Mouse (Mus musculus): Measurements from ENCODE around the gene Gemin6. TPM values are rescaled to one million over a fixed set of nuclear protein-coding genes. Genes with fewer than 3 reads are reported as not detected.
"Not testable (repeated sequence)": the region's sequence is repeated elsewhere in the genome, so short reads cannot be mapped to it uniquely, and the experiment has no call there.

The Gemin6 gene
- polyA plus RNA-seq, 1 experiment from 2014 or later, result 35.1 TPM

GRCm38 (mm10) chr17:80193075-80193474, 31.2 kb upstream of the Gemin6 start:
- H3K36me3 ChIP-seq (ENCODE audit: control insufficient read depth, insufficient read depth, low read length), result peaks cover 10% of the 10 kb centered on the region
- WGBS (ENCODE audit: insufficient replicate concordance), result 67% methylated on average over 5 of the region's 5 CpGs
- H3K27me3 ChIP-seq (ENCODE audit: control insufficient read depth, insufficient read depth, low read length), result no peaks in the 10 kb centered on the region
- no peak overlapping the region for H3K4me2 ChIP-seq
- no peak overlapping the region for H3K4me3 ChIP-seq (ENCODE audit: low read depth, low read length)
- H3K9ac ChIP-seq (ENCODE audit: low read depth, low read length), result no peak overlapping the region
- H3K9me3 ChIP-seq (replicated peaks; ENCODE audit: control insufficient read depth, low read length), result no peaks in the 10 kb centered on the region
- ATAC-seq (replicated peaks; ENCODE audit: insufficient number of reproducible peaks, low FRiP score, low TSS enrichment), result no peak
- H3K4me1 ChIP-seq (ENCODE audit: control insufficient read depth, insufficient read depth, low read length), result no peaks in the 10 kb centered on the region
- no peak overlapping the region for H3K27ac ChIP-seq (ENCODE audit: low read depth, low read length)

GRCm38 (mm10) chr17:80199160-80199778, 25.0 kb upstream of the Gemin6 start:
- Histone ChIP-seq H3K4me3 (ENCODE audit: low read depth, low read length) (no peak overlapping the region), H3K4me2 (no peak overlapping the region), H3K27ac (ENCODE audit: low read depth, low read length) (no peak overlapping the region), H3K36me3 (ENCODE audit: control insufficient read depth, insufficient read depth, low read length) (peaks cover 23% of the 10 kb centered on the region), H3K4me1 (ENCODE audit: control insufficient read depth, insufficient read depth, low read length) (no peaks in the 10 kb centered on the region), H3K27me3 (ENCODE audit: control insufficient read depth, insufficient read depth, low read length) (no peaks in the 10 kb centered on the region), H3K9ac (ENCODE audit: low read depth, low read length) (no peak overlapping the region), H3K9me3 (replicated peaks; ENCODE audit: control insufficient read depth, low read length) (no peaks in the 10 kb centered on the region)
- no peak for ATAC-seq (replicated peaks; ENCODE audit: insufficient number of reproducible peaks, low FRiP score, low TSS enrichment)
- WGBS (ENCODE audit: insufficient replicate concordance), result 89% methylated on average over 3 of the region's 3 CpGs

- Histone ChIP-seq H3K4me1 (ENCODE audit: control insufficient read depth, insufficient read depth, low read length) (peaks cover 3% of the 10 kb centered on the region; the same call in 1 of the 2 replicates), H3K27ac (ENCODE audit: low read depth, low read length) (no peak overlapping the region), H3K4me2 (peak overlapping the region; percentile 87)
Measured at GRCm38 (mm10) chr17:80205657-80206056, 18.6 kb upstream of the Gemin6 start.

GRCm38 (mm10) chr17:80206301-80206670, 18.0 kb upstream of the Gemin6 start:
- H3K27ac ChIP-seq (ENCODE audit: low read depth, low read length), result peak overlapping the region; percentile 99
- H3K4me2 ChIP-seq, result peak overlapping the region; percentile 87
- peak; percentile 67; the same call in 1 of the 2 replicates for ATAC-seq (replicated peaks; ENCODE audit: insufficient number of reproducible peaks, low FRiP score, low TSS enrichment)
- no peaks in the 10 kb centered on the region for H3K27me3 ChIP-seq (ENCODE audit: control insufficient read depth, insufficient read depth, low read length)
- peak overlapping the region; percentile 80 for H3K4me3 ChIP-seq (ENCODE audit: low read depth, low read length)
- no peaks in the 10 kb centered on the region for H3K9me3 ChIP-seq (replicated peaks; ENCODE audit: control insufficient read depth, low read length)
- peaks cover 13% of the 10 kb centered on the region for H3K36me3 ChIP-seq (ENCODE audit: control insufficient read depth, insufficient read depth, low read length)
- WGBS (ENCODE audit: insufficient replicate concordance), result under 1% methylated on average over 35 of the region's 36 CpGs
- peak overlapping the region; percentile 99 for H3K9ac ChIP-seq (ENCODE audit: low read depth, low read length)
- peaks cover 3% of the 10 kb centered on the region; the same call in 1 of the 2 replicates for H3K4me1 ChIP-seq (ENCODE audit: control insufficient read depth, insufficient read depth, low read length)

More at GRCm38 (mm10) chr17:80205657-80206056, 18.6 kb upstream of the Gemin6 start:
- Histone ChIP-seq H3K27me3 (ENCODE audit: control insufficient read depth, insufficient read depth, low read length) (no peaks in the 10 kb centered on the region), H3K9me3 (replicated peaks; ENCODE audit: control insufficient read depth, low read length) (no peaks in the 10 kb centered on the region), H3K36me3 (ENCODE audit: control insufficient read depth, insufficient read depth, low read length) (peaks cover 13% of the 10 kb centered on the region), H3K4me3 (ENCODE audit: low read depth, low read length) (peak overlapping the region; percentile 80), H3K9ac (ENCODE audit: low read depth, low read length) (peak overlapping the region; percentile 99)
- ATAC-seq (replicated peaks; ENCODE audit: insufficient number of reproducible peaks, low FRiP score, low TSS enrichment), result no peak
- 17% methylated on average over 5 of the region's 5 CpGs for WGBS (ENCODE audit: insufficient replicate concordance)

GRCm38 (mm10) chr17:80206671-80207581, 17.3 kb upstream of the Gemin6 start, which contains the start of the genes Srsf7 and Ttc39d:
TSS of gene Srsf7 (minus strand) at chr17:80207307.
TSS of gene Ttc39d (plus strand) at chr17:80207460.
- peak within 1 kb of the TSS; percentile 87 for H3K4me2 ChIP-seq
- WGBS (ENCODE audit: insufficient replicate concordance), result under 1% methylated on average over 92 of the region's 95 CpGs
- ATAC-seq (replicated peaks; ENCODE audit: insufficient number of reproducible peaks, low FRiP score, low TSS enrichment), result peak; percentile 92
- peaks cover 3% of the 10 kb centered on the region; the same call in 1 of the 2 replicates for H3K4me1 ChIP-seq (ENCODE audit: control insufficient read depth, insufficient read depth, low read length)
- peak within 1 kb of the TSS; percentile 80 for H3K4me3 ChIP-seq (ENCODE audit: low read depth, low read length)
- no peaks in the 10 kb centered on the region for H3K9me3 ChIP-seq (replicated peaks; ENCODE audit: control insufficient read depth, low read length)
- H3K36me3 ChIP-seq (ENCODE audit: control insufficient read depth, insufficient read depth, low read length), result peaks cover 10% of the 10 kb centered on the region
- H3K27ac ChIP-seq (ENCODE audit: low read depth, low read length), result peak within 1 kb of the TSS; percentile 99
- H3K9ac ChIP-seq (ENCODE audit: low read depth, low read length), result peak within 1 kb of the TSS; percentile 99
- H3K27me3 ChIP-seq (ENCODE audit: control insufficient read depth, insufficient read depth, low read length), result no peaks in the 10 kb centered on the region

DNA sequence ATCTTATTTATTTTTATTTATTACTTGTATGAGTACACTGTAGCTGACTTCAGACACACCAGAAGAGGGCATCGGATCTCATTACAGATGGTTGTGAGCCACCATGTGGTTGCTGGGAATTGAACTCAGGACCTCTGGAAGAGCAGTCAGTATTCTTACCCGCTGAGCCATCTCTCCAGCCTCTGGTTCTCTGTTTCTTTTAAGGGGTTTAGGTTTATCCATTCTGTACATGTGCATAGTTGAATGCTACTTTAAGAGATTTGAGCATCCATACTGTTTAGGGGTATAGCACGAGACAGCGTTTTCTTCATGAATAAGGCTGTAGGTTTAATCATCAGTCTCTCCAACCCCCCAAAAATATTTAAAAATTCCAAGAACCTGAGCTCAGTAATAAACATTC, 10.2 kb upstream of the Gemin6 start:
- H3K4me2 ChIP-seq; H3K27ac ChIP-seq (ENCODE audit: low read depth, low read length); H3K4me1 ChIP-seq (ENCODE audit: control insufficient read depth, insufficient read depth, low read length); ATAC-seq (replicated peaks; ENCODE audit: insufficient number of reproducible peaks, low FRiP score, low TSS enrichment); H3K4me3 ChIP-seq (ENCODE audit: low read depth, low read length); H3K9ac ChIP-seq (ENCODE audit: low read depth, low read length); H3K27me3 ChIP-seq (ENCODE audit: control insufficient read depth, insufficient read depth, low read length); H3K9me3 ChIP-seq (replicated peaks; ENCODE audit: control insufficient read depth, low read length); H3K36me3 ChIP-seq (ENCODE audit: control insufficient read depth, insufficient read depth, low read length): not testable (repeated sequence)
- WGBS (ENCODE audit: insufficient replicate concordance), result 86% methylated on average over 4 of the region's 4 CpGs

GRCm38 (mm10) chr17:80220131-80220530, 4.1 kb upstream of the Gemin6 start:
- Histone ChIP-seq H3K9ac (ENCODE audit: low read depth, low read length) (no peak overlapping the region; the same call in 1 of the 2 replicates), H3K27ac (ENCODE audit: low read depth, low read length) (no peak overlapping the region), H3K4me1 (ENCODE audit: control insufficient read depth, insufficient read depth, low read length) (0 out of 2 replicates have a peak, but pooled peaks cover 3% of the 10 kb centered on the region), H3K4me3 (ENCODE audit: low read depth, low read length) (no peak overlapping the region), H3K4me2 (no peak overlapping the region), H3K27me3 (ENCODE audit: control insufficient read depth, insufficient read depth, low read length) (no peaks in the 10 kb centered on the region), H3K36me3 (ENCODE audit: control insufficient read depth, insufficient read depth, low read length) (no peaks in the 10 kb centered on the region), H3K9me3 (replicated peaks; ENCODE audit: control insufficient read depth, low read length) (no peaks in the 10 kb centered on the region)
- no peak for ATAC-seq (replicated peaks; ENCODE audit: insufficient number of reproducible peaks, low FRiP score, low TSS enrichment)
- WGBS (ENCODE audit: insufficient replicate concordance), result 40% methylated on average over 2 of the region's 2 CpGs

DNA sequence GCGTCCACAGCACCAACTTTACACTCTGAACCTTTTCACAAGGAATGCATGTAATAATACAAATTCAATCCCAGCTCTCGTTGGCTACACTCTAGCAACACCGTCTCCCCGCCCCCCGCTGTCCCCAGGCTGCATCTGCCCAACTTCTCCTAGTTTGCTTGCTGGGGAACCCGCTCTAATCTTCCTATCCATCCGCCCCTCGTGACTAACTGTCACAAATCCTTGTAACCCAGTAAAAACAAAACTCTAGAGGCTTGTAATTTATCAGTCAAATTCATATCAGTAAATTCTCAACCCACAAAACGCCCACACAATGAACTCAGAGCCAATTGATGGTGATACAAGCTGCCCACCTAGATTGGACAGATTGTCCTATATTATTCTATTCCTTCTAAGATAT, 3.0 kb upstream of the Gemin6 start:
- WGBS (ENCODE audit: insufficient replicate concordance), result 70% methylated on average over 9 of the region's 9 CpGs
- ATAC-seq (replicated peaks; ENCODE audit: insufficient number of reproducible peaks, low FRiP score, low TSS enrichment), result no peak
- H3K27me3 ChIP-seq (ENCODE audit: control insufficient read depth, insufficient read depth, low read length), result no peaks in the 10 kb centered on the region

More for the DNA sequence above, 3.0 kb upstream of the Gemin6 start:
- Histone ChIP-seq H3K9ac (ENCODE audit: low read depth, low read length) (no peak overlapping the region), H3K4me1 (ENCODE audit: control insufficient read depth, insufficient read depth, low read length) (0 out of 2 replicates have a peak, but pooled peaks cover 3% of the 10 kb centered on the region), H3K36me3 (ENCODE audit: control insufficient read depth, insufficient read depth, low read length) (no peaks in the 10 kb centered on the region), H3K4me3 (ENCODE audit: low read depth, low read length) (no peak overlapping the region), H3K9me3 (replicated peaks; ENCODE audit: control insufficient read depth, low read length) (no peaks in the 10 kb centered on the region), H3K27ac (ENCODE audit: low read depth, low read length) (no peak overlapping the region), H3K4me2 (no peak overlapping the region)
